Mouse (Mus musculus) liver, postnatal 0 days (tissue): ENCODE data around the gene Cgref1.

Experiments
- CTCF ChIP-seq: sonication (generic); IDR thresholded peaks from 2 replicates; pipeline ENCODE4 v1.5.1; 2016; ENCODE audit warnings: antibody characterized with exemption, low read depth
- EP300 ChIP-seq: IDR thresholded peaks from 2 replicates; pipeline ENCODE4 v1.6.1; 2016; ENCODE audit warnings: antibody characterized with exemption, low read depth, mild to moderate bottlenecking

DNA sequence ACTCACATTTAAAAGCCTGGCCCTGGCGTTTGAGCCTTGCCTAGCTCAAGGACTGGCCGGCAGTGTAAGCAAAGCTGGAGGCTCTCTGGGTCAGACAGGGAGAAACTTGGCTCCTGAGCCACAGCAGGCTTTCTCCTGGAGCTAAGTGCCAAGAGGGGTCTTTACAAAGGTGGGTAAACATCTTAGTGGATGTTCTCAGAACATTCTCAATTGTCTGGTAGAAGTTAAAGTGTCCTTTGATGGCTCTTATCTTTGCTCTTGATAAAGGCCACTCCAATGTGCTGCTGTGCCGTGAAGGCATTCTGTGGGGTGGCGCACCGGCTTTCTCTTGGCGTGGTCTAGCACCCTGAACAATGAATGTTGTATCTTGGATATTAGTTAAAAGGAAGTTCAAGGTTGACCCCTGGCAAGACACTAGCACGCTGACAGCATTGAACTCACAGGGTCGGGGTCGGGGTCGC is 22.8 kb downstream of the Cgref1 start:
- TF ChIP-seq CTCF: no peak
- TF ChIP-seq EP300: no peak
